Mouse (Mus musculus) stomach, postnatal 0 days (tissue): ENCODE measurements around the gene Rtn2. TPM values are rescaled to one million over a fixed set of nuclear protein-coding genes. Genes with fewer than 3 reads are reported as not detected.
A peak's percentile ranks its signal among the peaks of the same experiment; 100 is the strongest.

Experiments used
- ATAC-seq: fragments of 200-750 bp; cut with Nextera tagmentation; 2 replicates; pipeline ENCODE4 v1.8.0; 2017; ENCODE audit not compliant: low FRiP score, low TSS enrichment
- DNase-seq: peaks from one replicate; pipeline ENCODE4 v3.0.0-alpha.2; 2016; ENCODE audit warnings: low spot score
- H3K27ac ChIP-seq: fragments of 300-500 bp; sonication (generic); replicated peaks from 2 replicates; pipeline ENCODE4 v1.5.1; 2014; ENCODE audit warnings: mild to moderate bottlenecking, control low read depth
- H3K27me3 ChIP-seq: fragments of 300-500 bp; sonication (generic); 2 replicates; pipeline ENCODE4 v1.6.1; 2014; ENCODE audit warnings: low read length; ENCODE audit not compliant: control insufficient read depth, insufficient read depth
- H3K36me3 ChIP-seq: fragments of 300-500 bp; sonication (generic); 2 replicates; pipeline ENCODE4 v1.6.1; 2014; ENCODE audit warnings: low read length, mixed read lengths; ENCODE audit not compliant: control insufficient read depth, insufficient read depth
- H3K4me1 ChIP-seq: fragments of 300-500 bp; sonication (generic); replicated peaks from 2 replicates; pipeline ENCODE4 v1.6.1; 2014; ENCODE audit warnings: antibody characterized with exemption; ENCODE audit not compliant: control insufficient read depth, insufficient read depth
- H3K4me2 ChIP-seq: fragments of 300-500 bp; sonication (generic); replicated peaks from 2 replicates; pipeline ENCODE4 v1.6.1; 2014; ENCODE audit warnings: low read depth, mild to moderate bottlenecking, control low read depth, moderate library complexity
- H3K4me3 ChIP-seq: fragments of 300-500 bp; sonication (generic); 2 replicates; pipeline ENCODE4 v1.5.1; 2014; ENCODE audit warnings: low read depth, low read length, control low read depth
- H3K9ac ChIP-seq: fragments of 300-500 bp; sonication (generic); 2 replicates; pipeline ENCODE4 v1.6.1; 2014; ENCODE audit warnings: mild to moderate bottlenecking, low read length, control low read depth, mixed read lengths
- H3K9me3 ChIP-seq: fragments of 300-500 bp; sonication (generic); 2 replicates; pipeline ENCODE4 v1.6.1; 2016; ENCODE audit warnings: low read length; ENCODE audit not compliant: control insufficient read depth
- CTCF ChIP-seq: IDR thresholded peaks from 2 replicates; pipeline ENCODE4 v1.5.1; 2016; ENCODE audit warnings: antibody characterized with exemption, low read depth, mild to moderate bottlenecking, moderate library complexity
- EP300 ChIP-seq: optimal IDR thresholded peaks from 2 replicates; pipeline ENCODE3; 2016; ENCODE audit warnings: antibody characterized with exemption
- WGBS: fragments of 180-500 bp; shearing (Covaris S2); extraction: QIAGEN DNeasy Blood & Tissue Kit; methylation state at CpG from one replicate; pipeline ENCODE4 v1.1.7; 2014; 5-methylcytosine and 5-hydroxymethylcytosine counted together
- polyA plus RNA-seq: library from polyadenylated mRNA; unstranded; fragments of >200 nt; fragmentation: Nextera tagmentation; extraction: Ambion mirVana; gene quantifications from 2 replicates; pipeline ENCODE4 v1.2.1, GENCODE M21; 2015

The Rtn2 gene
- polyA plus RNA-seq, 1 experiment from 2014 or later, result 10.1 TPM

DNA sequence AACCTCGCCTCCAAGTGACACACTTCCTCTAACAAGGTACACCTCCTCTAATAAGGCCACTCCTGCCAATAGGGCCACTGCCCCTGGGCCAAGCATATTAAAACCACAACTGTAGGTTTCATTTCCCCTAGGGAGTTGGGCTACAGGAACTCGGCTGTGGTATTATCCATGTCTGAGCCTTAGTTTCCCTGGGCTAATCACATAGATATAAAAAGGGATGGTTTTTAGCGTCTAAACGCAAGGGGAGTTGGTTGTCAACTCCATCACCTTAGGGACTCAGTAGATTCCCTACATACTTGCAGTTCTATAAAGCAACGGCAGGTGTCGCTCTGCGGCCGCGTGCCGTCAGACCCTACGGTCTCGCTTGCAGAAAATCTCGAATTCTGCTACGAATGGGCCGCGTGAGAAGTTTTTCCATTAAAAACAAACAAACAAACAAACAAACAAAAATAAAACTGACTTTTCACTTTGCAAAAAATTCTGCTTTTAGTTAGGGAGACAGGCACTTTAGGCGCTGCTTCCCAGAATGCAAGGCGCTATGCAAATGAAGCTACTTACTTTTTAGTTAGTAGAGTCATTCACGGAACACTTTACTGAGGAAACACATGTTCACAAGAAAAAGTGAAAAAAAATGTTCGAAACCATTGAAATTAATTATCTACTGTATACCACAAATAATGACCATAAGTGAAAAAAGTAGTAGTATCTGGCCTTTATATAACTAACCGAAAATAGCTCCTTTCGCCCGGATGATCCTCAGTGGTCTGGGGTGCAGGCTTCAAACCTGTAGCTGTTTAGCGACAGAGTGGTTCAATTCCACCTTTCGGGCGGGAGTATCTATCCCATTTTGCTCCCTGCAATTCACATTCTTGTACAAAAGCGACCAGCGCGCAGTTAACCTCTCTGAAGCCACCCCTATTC lies 18.3 kb downstream of the Rtn2 start:
- peak overlapping the region; percentile 1; the same call in 1 of the 2 replicates for H3K9ac ChIP-seq
- under 1% methylated on average over 29 of the region's 29 CpGs for WGBS

DNA sequence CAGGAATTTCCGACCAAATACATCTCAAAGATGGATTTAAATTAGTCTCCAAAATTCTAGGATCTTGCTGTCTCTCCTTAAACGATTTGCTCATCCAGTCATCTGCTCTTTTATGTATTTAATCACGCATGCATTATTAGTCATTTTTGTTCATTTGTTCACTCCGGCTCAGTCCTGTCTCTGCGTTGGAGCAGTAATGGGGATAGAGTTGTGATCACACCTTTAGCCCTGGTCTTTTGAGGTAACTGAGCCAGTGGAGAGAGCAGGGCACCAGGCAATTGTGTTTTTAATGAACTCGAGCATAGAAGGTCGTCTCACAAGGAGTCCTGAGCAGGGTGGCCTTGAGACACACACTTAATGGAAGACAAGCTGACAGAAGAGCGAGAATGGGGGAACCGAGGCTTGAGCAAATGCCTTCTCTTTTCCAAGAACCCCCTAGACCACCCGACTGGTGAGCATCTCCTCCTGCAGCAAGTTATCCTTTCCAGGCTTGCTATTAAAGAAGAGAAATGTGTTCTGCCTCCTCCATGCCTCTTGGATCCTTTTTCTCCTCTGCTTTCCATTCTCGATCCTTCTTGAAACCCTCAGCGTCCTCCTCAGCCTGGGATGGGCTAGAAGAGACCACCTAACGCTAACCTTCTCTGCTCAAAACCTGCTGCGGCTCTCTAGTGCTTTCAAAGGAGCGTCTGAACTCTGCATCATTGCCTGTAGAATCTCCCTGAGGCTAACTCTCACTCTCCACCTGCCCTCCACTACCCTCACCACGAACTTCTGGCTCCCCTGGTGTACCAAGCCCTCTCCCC lies 19.2 kb downstream of the Rtn2 start:
- Histone ChIP-seq H3K4me3 (peak overlapping the region; percentile 39; the same call in 1 of the 2 replicates), H3K9me3 (no peaks in the 10 kb centered on the region), H3K36me3 (no peaks in the 10 kb centered on the region), H3K9ac (peak overlapping the region; percentile 1; the same call in 1 of the 2 replicates), H3K27me3 (peaks cover 3% of the 10 kb centered on the region; the same call in 1 of the 2 replicates), H3K27ac (no peak overlapping the region), H3K4me2 (peak overlapping the region; percentile 29), H3K4me1 (peaks cover 5% of the 10 kb centered on the region; the same call in 1 of the 2 replicates)
- 8% methylated on average over 16 of the region's 16 CpGs for WGBS
- no peak for DNase-seq
- TF ChIP-seq EP300 (no peak), CTCF (no peak)
- no peak for ATAC-seq

More for the DNA sequence above, 18.3 kb downstream of the Rtn2 start:
- TF ChIP-seq EP300 (peak; percentile 20), CTCF (peak; percentile 99)
- H3K9me3 ChIP-seq, result no peaks in the 10 kb centered on the region
- H3K4me1 ChIP-seq, result peaks cover 5% of the 10 kb centered on the region; the same call in 1 of the 2 replicates
- peak overlapping the region; percentile 29 for H3K4me2 ChIP-seq
- H3K36me3 ChIP-seq, result no peaks in the 10 kb centered on the region
- peaks cover 3% of the 10 kb centered on the region; the same call in 1 of the 2 replicates for H3K27me3 ChIP-seq
- H3K4me3 ChIP-seq, result peak overlapping the region; percentile 39
- H3K27ac ChIP-seq, result no peak overlapping the region
- DNase-seq (peak; percentile 75), ATAC-seq (peak; percentile 58)

DNA sequence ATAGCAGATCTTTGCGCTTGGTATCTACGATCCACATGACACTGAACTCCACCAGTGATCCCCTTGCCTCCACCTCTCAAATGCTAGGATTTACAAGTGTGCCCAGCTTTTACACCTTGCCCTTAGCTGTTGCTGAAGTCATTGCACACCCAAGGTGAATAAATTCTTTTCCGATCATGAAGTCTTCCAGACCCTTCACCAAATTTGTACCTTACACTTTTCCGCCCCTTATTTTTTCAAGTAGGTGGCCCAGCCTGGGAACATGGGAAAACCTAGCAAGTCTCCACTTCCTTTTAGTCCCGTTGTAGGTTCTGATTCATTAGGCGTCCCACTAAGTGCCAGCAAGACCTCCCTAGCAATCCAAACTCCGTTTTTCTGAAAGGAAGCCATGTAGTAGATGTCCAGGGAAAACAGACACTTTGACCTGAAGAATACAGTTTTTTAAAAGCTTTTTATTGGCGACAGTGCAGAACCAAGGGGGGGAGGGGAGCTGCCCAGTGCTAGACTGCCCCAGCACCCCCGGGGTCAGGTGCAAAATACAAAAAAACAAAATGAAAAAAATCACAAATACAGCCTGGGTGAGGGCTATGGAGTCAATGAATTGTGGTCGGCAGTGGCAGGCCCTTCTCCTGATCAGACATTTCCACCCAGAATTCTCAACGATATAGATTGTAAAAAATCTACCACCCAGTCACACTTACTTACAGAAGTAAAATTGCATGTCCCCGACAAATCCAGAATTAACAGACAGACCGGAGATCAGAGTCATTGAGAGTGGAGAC lies 20.0 kb downstream of the Rtn2 start:
- Histone ChIP-seq H3K9ac (no peak overlapping the region), H3K4me2 (no peak overlapping the region), H3K9me3 (no peaks in the 10 kb centered on the region), H3K4me3 (no peak overlapping the region), H3K27ac (no peak overlapping the region), H3K4me1 (peaks cover 5% of the 10 kb centered on the region; the same call in 1 of the 2 replicates), H3K36me3 (no peaks in the 10 kb centered on the region), H3K27me3 (peaks cover 3% of the 10 kb centered on the region; the same call in 1 of the 2 replicates)
- TF ChIP-seq EP300 (no peak), CTCF (no peak)
- DNase-seq (no peak), ATAC-seq (no peak)
- WGBS, result 55% methylated on average over 13 of the region's 13 CpGs

DNA sequence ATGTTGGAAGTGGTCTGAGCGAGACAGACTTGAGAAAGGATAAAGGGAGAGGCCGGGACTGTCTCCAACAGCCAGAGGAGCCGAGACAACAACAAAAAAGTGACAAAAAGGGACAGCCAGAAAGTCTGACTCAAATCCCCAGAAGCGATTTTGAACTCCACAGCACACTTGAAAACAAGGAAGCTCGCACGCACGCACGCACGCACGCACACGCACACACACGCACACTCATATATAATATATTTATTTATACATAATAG lies 20.6 kb downstream of the Rtn2 start:
- TF ChIP-seq CTCF, result no peak
- no peak for TF ChIP-seq EP300
- H3K9ac ChIP-seq, result no peak overlapping the region
- peaks cover 3% of the 10 kb centered on the region; the same call in 1 of the 2 replicates for H3K27me3 ChIP-seq
- no peaks in the 10 kb centered on the region for H3K36me3 ChIP-seq
- no peak for ATAC-seq
- no peaks in the 10 kb centered on the region for H3K9me3 ChIP-seq
- WGBS, result 84% methylated on average over 12 of the region's 12 CpGs
- DNase-seq, result no peak
- no peak overlapping the region for H3K4me2 ChIP-seq
- no peak overlapping the region for H3K27ac ChIP-seq
- H3K4me1 ChIP-seq, result peaks cover 5% of the 10 kb centered on the region; the same call in 1 of the 2 replicates
- no peak overlapping the region for H3K4me3 ChIP-seq

DNA sequence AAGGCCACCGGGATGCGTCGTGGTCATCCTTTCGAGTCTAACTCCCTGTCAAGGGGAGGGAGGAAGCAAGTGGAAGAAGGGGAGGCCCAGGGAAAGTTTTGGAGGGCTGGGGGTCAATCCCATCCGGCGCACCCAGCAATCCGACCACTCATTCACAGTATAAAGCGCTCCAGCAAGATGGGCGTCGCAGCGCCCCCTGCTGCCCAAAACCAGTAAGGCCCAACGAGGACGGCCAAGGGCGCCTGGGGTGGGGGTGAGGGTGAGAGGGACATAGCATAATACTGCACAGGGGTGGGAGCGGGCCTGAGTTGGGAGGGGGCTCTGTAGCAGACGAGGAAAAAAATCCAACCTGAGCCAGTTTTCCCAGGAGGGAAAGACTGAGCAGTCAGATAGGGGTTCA lies 21.3 kb downstream of the Rtn2 start:
- H3K4me2 ChIP-seq, result peak overlapping the region; percentile 60
- peaks cover 3% of the 10 kb centered on the region; the same call in 1 of the 2 replicates for H3K27me3 ChIP-seq
- peak; percentile 84 for DNase-seq
- H3K9me3 ChIP-seq, result no peaks in the 10 kb centered on the region
- peaks cover 5% of the 10 kb centered on the region; the same call in 1 of the 2 replicates for H3K4me1 ChIP-seq
- H3K4me3 ChIP-seq, result peak overlapping the region; percentile 20
- no peaks in the 10 kb centered on the region for H3K36me3 ChIP-seq
- TF ChIP-seq CTCF (peak; percentile 85), EP300 (no peak)
- H3K9ac ChIP-seq, result no peak overlapping the region
- 1% methylated on average over 16 of the region's 16 CpGs for WGBS
- no peak overlapping the region for H3K27ac ChIP-seq
- ATAC-seq, result no peak
